Mouse (Mus musculus): ENCODE data around the gene 1700025G04Rik. TPM values are rescaled to one million over a fixed set of nuclear protein-coding genes. Genes with fewer than 3 reads are reported as not detected.

The 1700025G04Rik gene
- polyA plus RNA-seq, 1 experiment from 2014 or later: 8.5 TPM

DNA sequence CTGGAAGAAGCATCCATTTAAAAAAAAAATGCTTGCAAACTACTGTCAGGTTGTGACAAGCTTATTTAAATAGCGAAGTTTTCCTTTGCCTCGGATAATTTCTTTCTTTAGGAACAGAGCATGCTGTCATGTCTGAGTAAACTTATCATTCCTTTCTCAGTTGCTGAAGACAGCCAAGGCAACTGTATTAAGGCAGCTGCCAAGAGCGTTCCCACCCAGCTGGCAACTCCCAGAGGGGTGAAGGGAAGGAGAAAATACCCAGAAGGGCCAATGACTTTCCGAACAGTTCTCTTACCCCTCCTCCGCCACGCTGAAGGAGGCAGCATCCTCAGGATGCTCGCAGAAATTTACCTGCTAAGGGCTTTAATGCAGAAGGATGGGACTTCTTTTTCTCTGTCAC, 164.2 kb downstream of the 1700025G04Rik start:
- Histone ChIP-seq H3K79me2 (ENCODE audit: inconsistent target) (no peaks in the 10 kb centered on the region), H3K36me3 (ENCODE audit: inconsistent target) (no peaks in the 10 kb centered on the region), H3K4me3 (ENCODE audit: inconsistent target) (no peak overlapping the region), H3K27ac (no peak overlapping the region)
- WGBS (ENCODE audit: missing documents): 87% methylated on average over 7 of the region's 7 CpGs

- Histone ChIP-seq H3K36me3 (ENCODE audit: inconsistent target) (no peaks in the 10 kb centered on the region), H3K27ac (no peak overlapping the region), H3K4me3 (ENCODE audit: inconsistent target) (no peak overlapping the region), H3K79me2 (ENCODE audit: inconsistent target) (no peaks in the 10 kb centered on the region)
- WGBS (ENCODE audit: missing documents): 93% methylated on average over 9 of the region's 9 CpGs
These were observed 171.0 kb downstream of the 1700025G04Rik start for GRCm38 (mm10) chr1:151918806-151919357.

DNA sequence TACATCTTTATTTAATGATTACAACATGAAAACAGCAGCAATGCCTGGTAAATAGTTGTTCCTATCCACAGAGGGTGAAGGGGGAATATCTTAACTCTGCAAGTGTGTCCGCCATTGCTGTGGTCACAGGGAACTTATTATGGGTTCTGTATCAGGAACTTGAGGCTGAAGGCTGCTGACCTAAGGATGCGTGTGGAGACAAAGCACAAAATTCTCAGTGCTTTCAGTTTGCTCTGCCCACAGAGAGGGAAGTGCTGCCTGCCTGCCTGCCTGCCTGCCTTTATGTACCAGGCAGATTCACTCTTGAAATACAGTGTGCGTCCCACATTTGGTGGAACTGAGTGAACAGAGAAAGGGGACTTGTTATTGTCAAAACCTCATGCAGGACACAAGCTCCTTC, 172.2 kb downstream of the 1700025G04Rik start:
- no peaks in the 10 kb centered on the region for H3K36me3 ChIP-seq (ENCODE audit: inconsistent target)
- WGBS (ENCODE audit: missing documents): 15% methylated on average over 3 of the region's 3 CpGs
- no peak overlapping the region for H3K4me3 ChIP-seq (ENCODE audit: inconsistent target)
- H3K79me2 ChIP-seq (ENCODE audit: inconsistent target): no peaks in the 10 kb centered on the region
- peak overlapping the region; percentile 58 for H3K27ac ChIP-seq

- no peaks in the 10 kb centered on the region for H3K36me3 ChIP-seq (ENCODE audit: inconsistent target)
- H3K4me3 ChIP-seq (ENCODE audit: inconsistent target): no peak overlapping the region
- H3K79me2 ChIP-seq (ENCODE audit: inconsistent target): no peaks in the 10 kb centered on the region
- WGBS (ENCODE audit: missing documents): 82% methylated on average over 9 of the region's 9 CpGs
- no peak overlapping the region for H3K27ac ChIP-seq
These were observed 175.4 kb downstream of the 1700025G04Rik start for GRCm38 (mm10) chr1:151914494-151914893.

- WGBS (ENCODE audit: missing documents): 94% methylated on average over 4 of the region's 4 CpGs
- no peaks in the 10 kb centered on the region for H3K36me3 ChIP-seq (ENCODE audit: inconsistent target)
- H3K27ac ChIP-seq: no peak overlapping the region
- H3K79me2 ChIP-seq (ENCODE audit: inconsistent target): no peaks in the 10 kb centered on the region
- H3K4me3 ChIP-seq (ENCODE audit: inconsistent target): no peak overlapping the region
These were observed 182.9 kb downstream of the 1700025G04Rik start for GRCm38 (mm10) chr1:151907014-151907413.

DNA sequence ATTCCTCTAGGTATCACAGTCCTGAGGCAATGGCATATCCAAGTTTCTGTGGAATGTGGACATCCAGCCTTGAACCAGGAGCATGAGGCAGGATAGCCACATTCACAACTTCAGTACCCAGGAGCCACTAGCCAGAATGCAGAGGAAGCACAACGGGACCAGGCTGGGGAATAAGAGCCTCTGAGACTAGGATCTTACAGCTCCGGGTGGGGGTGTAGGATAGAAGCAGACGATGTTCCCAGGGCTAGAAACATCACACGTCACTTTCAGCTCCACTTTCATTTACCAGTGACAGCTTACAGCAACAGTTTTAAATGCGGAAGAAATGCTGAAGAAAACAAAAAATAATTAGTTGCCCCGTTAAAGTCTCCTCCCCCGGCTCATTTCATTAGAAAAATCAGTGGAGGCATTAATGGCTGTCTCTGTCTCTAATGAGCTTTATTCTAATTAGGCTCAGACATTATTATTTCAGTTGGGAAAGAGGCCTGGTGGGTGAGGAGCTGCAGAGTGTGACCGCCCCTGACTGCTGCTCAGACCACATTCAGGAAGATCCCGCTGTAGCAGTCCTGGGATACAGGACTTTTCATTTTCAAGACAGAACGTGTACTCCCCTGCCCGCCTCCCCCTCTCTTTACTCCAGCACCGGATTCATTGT, 189.1 kb downstream of the 1700025G04Rik start:
- Histone ChIP-seq H3K27ac (no peak overlapping the region), H3K36me3 (ENCODE audit: inconsistent target) (no peaks in the 10 kb centered on the region), H3K4me3 (ENCODE audit: inconsistent target) (no peak overlapping the region), H3K79me2 (ENCODE audit: inconsistent target) (no peaks in the 10 kb centered on the region)
- WGBS (ENCODE audit: missing documents): 98% methylated on average over 12 of the region's 12 CpGs

DNA sequence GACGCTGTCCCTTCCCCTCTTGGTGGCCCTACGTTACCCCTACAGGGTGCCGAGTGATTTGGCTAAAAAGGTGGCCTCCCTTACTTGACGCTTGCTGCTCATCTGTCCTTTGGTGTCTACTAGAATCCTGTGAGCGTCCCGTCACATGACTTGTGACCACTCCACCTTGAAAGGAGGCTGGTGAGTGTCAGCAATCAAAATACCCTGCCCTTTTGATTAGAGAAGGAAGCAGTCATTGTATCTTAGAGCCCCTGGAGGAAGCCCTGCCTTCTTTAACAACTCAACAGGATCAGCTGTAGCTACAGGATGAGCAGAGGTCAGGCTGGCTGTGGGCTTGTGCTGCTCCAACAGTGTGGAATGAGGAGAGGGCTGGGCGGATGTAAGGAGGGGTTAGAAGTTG, 190.0 kb downstream of the 1700025G04Rik start:
- no peaks in the 10 kb centered on the region for H3K36me3 ChIP-seq (ENCODE audit: inconsistent target)
- H3K27ac ChIP-seq: no peak overlapping the region
- H3K4me3 ChIP-seq (ENCODE audit: inconsistent target): no peak overlapping the region
- H3K79me2 ChIP-seq (ENCODE audit: inconsistent target): no peaks in the 10 kb centered on the region
- WGBS (ENCODE audit: missing documents): 92% methylated on average over 7 of the region's 7 CpGs

GRCm38 (mm10) chr1:151895406-151895805, 194.5 kb downstream of the 1700025G04Rik start:
- Histone ChIP-seq H3K4me3 (ENCODE audit: inconsistent target) (no peak overlapping the region), H3K36me3 (ENCODE audit: inconsistent target) (no peaks in the 10 kb centered on the region), H3K79me2 (ENCODE audit: inconsistent target) (no peaks in the 10 kb centered on the region), H3K27ac (no peak overlapping the region)
- WGBS (ENCODE audit: missing documents): 92% methylated on average over 4 of the region's 4 CpGs

DNA sequence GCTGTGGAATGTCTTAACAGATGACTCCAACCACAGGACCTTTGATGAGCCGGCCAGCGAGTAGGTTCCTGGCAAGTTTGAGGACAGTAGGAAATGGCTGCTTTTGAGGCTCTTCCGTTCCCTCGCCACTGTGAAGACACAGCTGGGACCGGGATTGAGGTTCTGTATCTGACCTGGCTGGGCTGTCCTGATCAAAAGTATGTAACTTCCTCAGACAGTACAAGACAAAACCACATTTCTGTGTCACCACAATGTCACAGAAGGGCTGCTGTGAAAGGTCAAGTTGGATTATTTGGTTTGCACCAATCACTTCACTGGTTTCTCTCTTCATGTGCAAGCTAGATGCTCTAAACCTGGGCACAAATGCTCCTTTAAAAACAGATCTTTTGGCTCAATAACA, 195.9 kb downstream of the 1700025G04Rik start:
- 34% methylated on average over 5 of the region's 5 CpGs for WGBS (ENCODE audit: missing documents)
- H3K36me3 ChIP-seq (ENCODE audit: inconsistent target): no peaks in the 10 kb centered on the region
- H3K79me2 ChIP-seq (ENCODE audit: inconsistent target): no peaks in the 10 kb centered on the region
- no peak overlapping the region for H3K4me3 ChIP-seq (ENCODE audit: inconsistent target)
- no peak overlapping the region for H3K27ac ChIP-seq

DNA sequence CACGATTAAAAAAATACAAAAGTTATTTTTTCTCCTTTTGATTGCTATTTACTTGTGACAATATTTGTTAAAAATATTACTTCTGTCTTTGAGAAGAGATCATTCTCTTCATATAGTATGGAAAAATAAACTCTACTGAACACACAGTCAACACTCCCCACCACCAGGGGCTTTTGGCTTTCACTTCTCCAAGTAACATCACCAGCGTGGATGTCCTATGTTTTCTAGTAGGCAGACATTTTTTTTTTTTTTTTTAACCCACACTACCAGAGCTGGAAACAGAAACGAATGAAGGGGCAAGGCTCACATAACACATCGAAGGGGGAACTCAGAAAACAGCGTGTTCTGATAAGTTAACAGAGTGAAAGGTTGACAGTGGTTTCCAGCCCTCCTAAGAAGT, 197.9 kb downstream of the 1700025G04Rik start:
- Histone ChIP-seq H3K27ac (no peak overlapping the region), H3K36me3 (ENCODE audit: inconsistent target) (no peaks in the 10 kb centered on the region), H3K79me2 (ENCODE audit: inconsistent target) (no peaks in the 10 kb centered on the region), H3K4me3 (ENCODE audit: inconsistent target) (no peak overlapping the region)
- 87% methylated on average over 5 of the region's 5 CpGs for WGBS (ENCODE audit: missing documents)

GRCm38 (mm10) chr1:151891194-151891593, 198.7 kb downstream of the 1700025G04Rik start:
- WGBS (ENCODE audit: missing documents): 96% methylated on average over 9 of the region's 9 CpGs
- H3K79me2 ChIP-seq (ENCODE audit: inconsistent target): no peaks in the 10 kb centered on the region
- H3K27ac ChIP-seq: no peak overlapping the region
- no peaks in the 10 kb centered on the region for H3K36me3 ChIP-seq (ENCODE audit: inconsistent target)
- H3K4me3 ChIP-seq (ENCODE audit: inconsistent target): no peak overlapping the region

DNA sequence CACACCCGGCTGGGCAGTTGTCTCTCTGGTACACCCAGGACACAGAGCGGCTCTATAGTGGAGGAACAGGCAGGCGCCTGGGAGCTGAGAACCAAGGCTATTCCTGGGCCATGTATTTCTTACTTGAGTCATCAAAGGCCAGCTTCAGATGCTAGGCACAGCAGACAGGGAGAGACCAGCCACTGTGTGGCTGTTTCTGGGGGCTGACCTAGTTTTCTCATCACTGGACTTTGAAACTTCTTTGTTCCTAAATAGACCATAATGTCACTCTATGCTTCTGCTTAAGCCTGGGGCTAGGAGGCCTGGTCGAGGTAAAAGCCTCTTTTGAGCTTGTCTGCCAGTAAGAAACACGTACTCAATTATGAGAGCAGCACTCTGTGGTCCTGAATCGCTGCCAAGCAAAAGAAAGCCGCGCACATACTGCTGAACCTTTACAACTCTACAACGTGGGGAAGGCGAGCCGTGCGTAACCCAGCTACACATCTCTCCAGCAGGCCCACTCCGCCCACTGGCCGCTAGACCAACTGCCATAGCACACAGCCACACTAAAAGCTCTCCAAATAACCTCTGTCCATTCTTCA, 199.8 kb downstream of the 1700025G04Rik start:
- H3K27ac ChIP-seq: no peak overlapping the region
- no peaks in the 10 kb centered on the region for H3K79me2 ChIP-seq (ENCODE audit: inconsistent target)
- 92% methylated on average over 14 of the region's 14 CpGs for WGBS (ENCODE audit: missing documents)
- H3K4me3 ChIP-seq (ENCODE audit: inconsistent target): no peak overlapping the region
- no peaks in the 10 kb centered on the region for H3K36me3 ChIP-seq (ENCODE audit: inconsistent target)

DNA sequence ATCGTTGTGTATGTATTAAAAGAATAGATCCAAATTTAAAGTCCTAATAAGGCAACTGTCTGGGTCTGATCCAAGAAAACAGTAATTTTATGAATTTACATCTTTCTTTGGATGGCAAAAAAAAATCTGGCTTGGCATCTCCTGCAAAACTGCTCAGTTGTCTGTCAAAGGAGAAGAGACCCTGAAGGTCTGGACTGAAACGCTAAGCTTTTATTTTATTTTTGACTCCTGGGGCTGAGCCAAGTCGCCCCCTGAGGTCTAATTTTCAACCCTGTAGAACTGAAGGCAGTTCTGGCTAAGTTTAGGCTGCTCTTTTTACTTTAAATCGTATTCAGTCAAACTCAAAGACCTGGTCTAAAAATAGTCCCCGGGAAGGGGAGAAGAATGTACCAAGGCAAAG, 202.3 kb downstream of the 1700025G04Rik start:
- no peaks in the 10 kb centered on the region for H3K36me3 ChIP-seq (ENCODE audit: inconsistent target)
- H3K27ac ChIP-seq: no peak overlapping the region
- H3K79me2 ChIP-seq (ENCODE audit: inconsistent target): no peaks in the 10 kb centered on the region
- 84% methylated on average over 5 of the region's 5 CpGs for WGBS (ENCODE audit: missing documents)
- H3K4me3 ChIP-seq (ENCODE audit: inconsistent target): no peak overlapping the region

- no peak overlapping the region for H3K27ac ChIP-seq
- no peaks in the 10 kb centered on the region for H3K36me3 ChIP-seq (ENCODE audit: inconsistent target)
- WGBS (ENCODE audit: missing documents): 85% methylated on average over 10 of the region's 10 CpGs
- H3K79me2 ChIP-seq (ENCODE audit: inconsistent target): no peaks in the 10 kb centered on the region
- H3K4me3 ChIP-seq (ENCODE audit: inconsistent target): no peak overlapping the region
These were observed 202.8 kb downstream of the 1700025G04Rik start for GRCm38 (mm10) chr1:151887126-151887525.

DNA sequence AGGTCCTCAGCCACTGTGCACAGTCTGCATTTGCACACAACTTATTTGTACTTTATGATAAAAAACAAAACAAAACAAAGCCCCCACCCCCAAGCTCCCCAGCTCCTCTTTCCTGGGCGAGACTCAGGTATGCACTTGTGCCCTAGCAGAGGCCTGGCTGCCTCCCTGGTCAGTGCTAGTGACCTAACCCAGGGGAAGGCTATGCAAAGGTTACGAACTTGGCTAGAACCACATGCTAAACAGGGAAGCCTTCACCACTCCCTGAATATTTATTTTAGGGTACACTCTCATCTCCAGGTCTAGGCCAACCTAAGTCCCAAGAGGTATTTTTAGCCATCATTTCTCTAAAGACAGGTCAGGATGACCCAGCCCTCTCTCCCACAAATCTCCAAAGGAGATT, 203.8 kb downstream of the 1700025G04Rik start:
- H3K79me2 ChIP-seq (ENCODE audit: inconsistent target): no peaks in the 10 kb centered on the region
- 92% methylated on average over 2 of the region's 2 CpGs for WGBS (ENCODE audit: missing documents)

More for the DNA sequence above, 203.8 kb downstream of the 1700025G04Rik start:
- Histone ChIP-seq H3K4me3 (ENCODE audit: inconsistent target) (no peak overlapping the region), H3K36me3 (ENCODE audit: inconsistent target) (no peaks in the 10 kb centered on the region), H3K27ac (no peak overlapping the region)

Measured in macrophage (primary cell).